Mouse (Mus musculus): ENCODE results near the gene Hacd4. TPM values are rescaled to one million over a fixed set of nuclear protein-coding genes. Genes with fewer than 3 reads are reported as not detected.

Hacd4 gene
- polyA plus RNA-seq, 1 experiment from 2014 or later = 10.4 TPM

Other genes starting within 250 kb of the Hacd4 start
- not detected in 2 replicates for gene Ifnb1, start 83.8 kb upstream of the Hacd4 start, polyA plus RNA-seq (2015; fragmentation: Nextera tagmentation; extraction: Ambion mirVana)
- gene Ifna15, start 119.3 kb upstream of the Hacd4 start, polyA plus RNA-seq (2015; fragmentation: Nextera tagmentation; extraction: Ambion mirVana) = not detected in 2 replicates
- gene Ifna14, start 132.9 kb upstream of the Hacd4 start, polyA plus RNA-seq (2015; fragmentation: Nextera tagmentation; extraction: Ambion mirVana) = not detected in 2 replicates
- gene Ifna9, start 153.5 kb upstream of the Hacd4 start, polyA plus RNA-seq (2015; fragmentation: Nextera tagmentation; extraction: Ambion mirVana) = not detected in 2 replicates
- not detected in 2 replicates for gene Ifna12, start 164.4 kb upstream of the Hacd4 start, polyA plus RNA-seq (2015; fragmentation: Nextera tagmentation; extraction: Ambion mirVana)
- gene C87499, start 195.5 kb upstream of the Hacd4 start, polyA plus RNA-seq (2015; fragmentation: Nextera tagmentation; extraction: Ambion mirVana) = not detected in 2 replicates
- not detected in 2 replicates for gene Ifna13, start 205.5 kb upstream of the Hacd4 start, polyA plus RNA-seq (2015; fragmentation: Nextera tagmentation; extraction: Ambion mirVana)
- not detected in 2 replicates for gene Ifna16, start 238.0 kb upstream of the Hacd4 start, polyA plus RNA-seq (2015; fragmentation: Nextera tagmentation; extraction: Ambion mirVana)
- not detected in 2 replicates for gene Ifna2, start 245.0 kb upstream of the Hacd4 start, polyA plus RNA-seq (2015; fragmentation: Nextera tagmentation; extraction: Ambion mirVana)

Data from heart, embryonic 13.5 days (tissue).